Mouse (Mus musculus): ENCODE data around the gene Rcl1. TPM values are rescaled to one million over a fixed set of nuclear protein-coding genes. Genes with fewer than 3 reads are reported as not detected.

The Rcl1 gene
- polyA plus RNA-seq, 2 experiments, result 30.9 to 48.6 TPM

GRCm38 (mm10) chr19:29059688-29060087 lies 41.5 kb upstream of the Rcl1 start:
- Histone ChIP-seq H3K27me3 (ENCODE audit: control insufficient read depth, insufficient read depth, low read length) (no peaks in the 10 kb centered on the region), H3K4me3 (replicated peaks; ENCODE audit: low read length) (no peak overlapping the region), H3K4me2 (replicated peaks; ENCODE audit: low read depth, low read length, severe bottlenecking) (no peak overlapping the region), H3K9me3 (ENCODE audit: control insufficient read depth, low read length) (no peaks in the 10 kb centered on the region), H3K9ac (ENCODE audit: low read depth, low read length, severe bottlenecking) (no peak overlapping the region), H3K36me3 (ENCODE audit: control insufficient read depth, insufficient read depth, low read length) (no peaks in the 10 kb centered on the region), H3K4me1 (ENCODE audit: control insufficient read depth, insufficient read depth, low read length) (0 out of 2 replicates have a peak, but pooled peaks cover 3% of the 10 kb centered on the region), H3K27ac (replicated peaks; ENCODE audit: low read depth, low read length) (no peak overlapping the region)
- 78% methylated on average over 2 of the region's 2 CpGs for WGBS
- no peak for DNase-seq (ENCODE audit: low spot score)
- ATAC-seq (ENCODE audit: low FRiP score, low read depth), result no peak
- no peak for TF ChIP-seq POLR2A (IDR thresholded peaks at IDR 0.05; ENCODE audit: borderline replicate concordance, extremely low read depth, insufficient read depth, insufficient read length)

GRCm38 (mm10) chr19:29060299-29060698 lies 40.9 kb upstream of the Rcl1 start:
- WGBS, result 23% methylated on average over 6 of the region's 6 CpGs
- H3K4me2 ChIP-seq (replicated peaks; ENCODE audit: low read depth, low read length, severe bottlenecking), result no peak overlapping the region
- H3K27ac ChIP-seq (replicated peaks; ENCODE audit: low read depth, low read length), result no peak overlapping the region
- ATAC-seq (ENCODE audit: low FRiP score, low read depth) (no peak), DNase-seq (ENCODE audit: low spot score) (no peak)
- H3K9me3 ChIP-seq (ENCODE audit: control insufficient read depth, low read length), result no peaks in the 10 kb centered on the region
- no peak overlapping the region for H3K9ac ChIP-seq (ENCODE audit: low read depth, low read length, severe bottlenecking)
- no peak overlapping the region for H3K4me3 ChIP-seq (replicated peaks; ENCODE audit: low read length)
- no peak for TF ChIP-seq POLR2A (IDR thresholded peaks at IDR 0.05; ENCODE audit: borderline replicate concordance, extremely low read depth, insufficient read depth, insufficient read length)
- H3K4me1 ChIP-seq (ENCODE audit: control insufficient read depth, insufficient read depth, low read length), result 0 out of 2 replicates have a peak, but pooled peaks cover 3% of the 10 kb centered on the region
- no peaks in the 10 kb centered on the region for H3K36me3 ChIP-seq (ENCODE audit: control insufficient read depth, insufficient read depth, low read length)
- no peaks in the 10 kb centered on the region for H3K27me3 ChIP-seq (ENCODE audit: control insufficient read depth, insufficient read depth, low read length)

- 82% methylated on average over 5 of the region's 5 CpGs for WGBS
- ATAC-seq (ENCODE audit: low FRiP score, low read depth), result no peak
- no peak for TF ChIP-seq POLR2A (IDR thresholded peaks at IDR 0.05; ENCODE audit: borderline replicate concordance, extremely low read depth, insufficient read depth, insufficient read length)
- Histone ChIP-seq H3K27me3 (ENCODE audit: control insufficient read depth, insufficient read depth, low read length) (no peaks in the 10 kb centered on the region), H3K4me3 (replicated peaks; ENCODE audit: low read length) (no peak overlapping the region), H3K9ac (ENCODE audit: low read depth, low read length, severe bottlenecking) (no peak overlapping the region), H3K4me2 (replicated peaks; ENCODE audit: low read depth, low read length, severe bottlenecking) (no peak overlapping the region), H3K4me1 (ENCODE audit: control insufficient read depth, insufficient read depth, low read length) (0 out of 2 replicates have a peak, but pooled peaks cover 3% of the 10 kb centered on the region), H3K36me3 (ENCODE audit: control insufficient read depth, insufficient read depth, low read length) (no peaks in the 10 kb centered on the region), H3K27ac (replicated peaks; ENCODE audit: low read depth, low read length) (no peak overlapping the region), H3K9me3 (ENCODE audit: control insufficient read depth, low read length) (no peaks in the 10 kb centered on the region)
- DNase-seq (ENCODE audit: low spot score), result no peak
Observed at GRCm38 (mm10) chr19:29063009-29063408, 38.2 kb upstream of the Rcl1 start.

- DNase-seq (ENCODE audit: low spot score), result peak; percentile 95
- TF ChIP-seq POLR2A (IDR thresholded peaks at IDR 0.05; ENCODE audit: borderline replicate concordance, extremely low read depth, insufficient read depth, insufficient read length), result no peak
- 16% methylated on average over 18 of the region's 18 CpGs for WGBS
- ATAC-seq (ENCODE audit: low FRiP score, low read depth), result peak; percentile 69
- Histone ChIP-seq H3K4me2 (replicated peaks; ENCODE audit: low read depth, low read length, severe bottlenecking) (peak overlapping the region; percentile 33), H3K9ac (ENCODE audit: low read depth, low read length, severe bottlenecking) (no peak overlapping the region), H3K9me3 (ENCODE audit: control insufficient read depth, low read length) (no peaks in the 10 kb centered on the region), H3K4me1 (ENCODE audit: control insufficient read depth, insufficient read depth, low read length) (0 out of 2 replicates have a peak, but pooled peaks cover 3% of the 10 kb centered on the region), H3K27ac (replicated peaks; ENCODE audit: low read depth, low read length) (no peak overlapping the region), H3K4me3 (replicated peaks; ENCODE audit: low read length) (no peak overlapping the region), H3K36me3 (ENCODE audit: control insufficient read depth, insufficient read depth, low read length) (no peaks in the 10 kb centered on the region), H3K27me3 (ENCODE audit: control insufficient read depth, insufficient read depth, low read length) (no peaks in the 10 kb centered on the region)
Observed at GRCm38 (mm10) chr19:29063577-29064363, 37.4 kb upstream of the Rcl1 start.

GRCm38 (mm10) chr19:29064451-29065102 lies 36.6 kb upstream of the Rcl1 start:
- no peak for DNase-seq (ENCODE audit: low spot score)
- Histone ChIP-seq H3K9me3 (ENCODE audit: control insufficient read depth, low read length) (no peaks in the 10 kb centered on the region), H3K4me1 (ENCODE audit: control insufficient read depth, insufficient read depth, low read length) (peaks cover 5% of the 10 kb centered on the region), H3K4me3 (replicated peaks; ENCODE audit: low read length) (no peak overlapping the region), H3K27ac (replicated peaks; ENCODE audit: low read depth, low read length) (no peak overlapping the region), H3K9ac (ENCODE audit: low read depth, low read length, severe bottlenecking) (no peak overlapping the region), H3K27me3 (ENCODE audit: control insufficient read depth, insufficient read depth, low read length) (no peaks in the 10 kb centered on the region), H3K4me2 (replicated peaks; ENCODE audit: low read depth, low read length, severe bottlenecking) (peak overlapping the region; percentile 33), H3K36me3 (ENCODE audit: control insufficient read depth, insufficient read depth, low read length) (no peaks in the 10 kb centered on the region)
- WGBS, result 59% methylated on average over 9 of the region's 9 CpGs
- no peak for TF ChIP-seq POLR2A (IDR thresholded peaks at IDR 0.05; ENCODE audit: borderline replicate concordance, extremely low read depth, insufficient read depth, insufficient read length)
- ATAC-seq (ENCODE audit: low FRiP score, low read depth), result no peak
